Mouse (Mus musculus) kidney, postnatal 0 days (tissue): ENCODE results near the gene Fsd1l. TPM values are rescaled to one million over a fixed set of nuclear protein-coding genes. Genes with fewer than 3 reads are reported as not detected.

Experiments used
- ATAC-seq: fragments of 200-750 bp; cut with Nextera tagmentation; replicated peaks from 2 replicates; pipeline ENCODE4 v1.8.0; 2017; ENCODE audit warnings: low read depth, moderate number of reproducible peaks, moderate TSS enrichment, moderate library complexity; ENCODE audit not compliant: low FRiP score
- DNase-seq: peaks from one replicate; pipeline ENCODE4 v3.0.0-alpha.2; 2016; ENCODE audit warnings: low spot score
- H3K27ac ChIP-seq: fragments of 300-500 bp; sonication (generic); 2 replicates; pipeline ENCODE4 v1.5.1; 2014; ENCODE audit warnings: mild to moderate bottlenecking
- H3K27me3 ChIP-seq: fragments of 300-500 bp; sonication (generic); 2 replicates; pipeline ENCODE4 v1.6.1; 2014; ENCODE audit warnings: low read length, mixed read lengths; ENCODE audit not compliant: insufficient read depth
- H3K36me3 ChIP-seq: fragments of 300-500 bp; sonication (generic); 2 replicates; pipeline ENCODE4 v1.6.1; 2014; ENCODE audit warnings: low read length, mixed read lengths; ENCODE audit not compliant: insufficient read depth
- H3K4me1 ChIP-seq: fragments of 300-500 bp; sonication (generic); replicated peaks from 2 replicates; pipeline ENCODE4 v1.6.1; 2014; ENCODE audit warnings: antibody characterized with exemption, low read length, mixed read lengths; ENCODE audit not compliant: insufficient read depth
- H3K4me2 ChIP-seq: fragments of 300-500 bp; sonication (generic); 2 replicates; pipeline ENCODE4 v1.6.1; 2014; ENCODE audit warnings: mild to moderate bottlenecking, low read length, moderate library complexity, mixed read lengths
- H3K4me3 ChIP-seq: fragments of 300-500 bp; sonication (generic); replicated peaks from 2 replicates; pipeline ENCODE4 v1.5.1; 2014; ENCODE audit warnings: low read depth, low read length
- H3K9ac ChIP-seq: fragments of 300-500 bp; sonication (generic); 2 replicates; pipeline ENCODE4 v1.6.1; 2014; ENCODE audit warnings: low read depth, low read length
- H3K9me3 ChIP-seq: fragments of 300-500 bp; sonication (generic); replicated peaks from 2 replicates; pipeline ENCODE4 v1.6.1; 2016; ENCODE audit warnings: low read length, inconsistent platforms, mixed read lengths
- CTCF ChIP-seq: IDR thresholded peaks from 2 replicates; pipeline ENCODE4 v1.5.1; 2016; ENCODE audit warnings: antibody characterized with exemption, low read depth, mild to moderate bottlenecking, moderate library complexity
- WGBS: fragments of 180-500 bp; shearing (Covaris S2); extraction: QIAGEN DNeasy Blood & Tissue Kit; methylation state at CpG from one replicate; pipeline ENCODE4 v1.1.7; 2014; 5-methylcytosine and 5-hydroxymethylcytosine counted together
- polyA plus RNA-seq: library from polyadenylated mRNA; unstranded; fragments of >200 nt; fragmentation: Nextera tagmentation; extraction: Ambion mirVana; gene quantifications from 2 replicates; pipeline ENCODE4 v1.2.1, GENCODE M21; 2015

Fsd1l gene
- polyA plus RNA-seq, 1 experiment from 2014 or later = 5.0 TPM

- Histone ChIP-seq H3K4me1 (0 out of 2 replicates have a peak, but pooled peaks cover 5% of the 10 kb centered on the region), H3K9me3 (no peaks in the 10 kb centered on the region), H3K4me3 (no peak overlapping the region), H3K9ac (no peak overlapping the region), H3K27ac (no peak overlapping the region), H3K36me3 (no peaks in the 10 kb centered on the region), H3K27me3 (no peaks in the 10 kb centered on the region), H3K4me2 (no peak overlapping the region)
- peak; percentile 30 for DNase-seq
- ATAC-seq = no peak
- 50% methylated on average over 4 of the region's 4 CpGs for WGBS
- no peak for TF ChIP-seq CTCF
Observed at GRCm38 (mm10) chr4:53624816-53625215, 6.5 kb upstream of the Fsd1l start.

- Histone ChIP-seq H3K4me2 (no peak overlapping the region), H3K27me3 (no peaks in the 10 kb centered on the region), H3K4me3 (no peak overlapping the region), H3K27ac (no peak overlapping the region), H3K9ac (no peak overlapping the region), H3K9me3 (no peaks in the 10 kb centered on the region), H3K4me1 (0 out of 2 replicates have a peak, but pooled peaks cover 5% of the 10 kb centered on the region), H3K36me3 (no peaks in the 10 kb centered on the region)
- TF ChIP-seq CTCF = no peak
- DNase-seq (no peak), ATAC-seq (no peak)
- 90% methylated on average over 3 of the region's 3 CpGs for WGBS
Observed at GRCm38 (mm10) chr4:53625263-53625662, 6.0 kb upstream of the Fsd1l start.

GRCm38 (mm10) chr4:53628924-53629323 lies 2.3 kb upstream of the Fsd1l start:
- H3K9me3 ChIP-seq = no peaks in the 10 kb centered on the region
- no peak overlapping the region for H3K27ac ChIP-seq
- H3K4me3 ChIP-seq = no peak overlapping the region
- H3K36me3 ChIP-seq = no peaks in the 10 kb centered on the region
- no peak overlapping the region for H3K9ac ChIP-seq
- no peaks in the 10 kb centered on the region for H3K27me3 ChIP-seq
- WGBS = 33% methylated on average over 4 of the region's 4 CpGs
- peak; percentile 44; the same call in 1 of the 2 replicates for ATAC-seq
- DNase-seq = peak; percentile 84
- H3K4me1 ChIP-seq = no peaks in the 10 kb centered on the region
- no peak overlapping the region for H3K4me2 ChIP-seq
- no peak for TF ChIP-seq CTCF

- WGBS = 14% methylated on average over 12 of the region's 12 CpGs
- peak overlapping the region; percentile 68 for H3K4me2 ChIP-seq
- peak overlapping the region; percentile 79 for H3K9ac ChIP-seq
- H3K9me3 ChIP-seq = no peaks in the 10 kb centered on the region
- peak overlapping the region; percentile 77 for H3K4me3 ChIP-seq
- H3K27ac ChIP-seq = no peak overlapping the region
- TF ChIP-seq CTCF = no peak
- no peaks in the 10 kb centered on the region for H3K27me3 ChIP-seq
- H3K4me1 ChIP-seq = no peaks in the 10 kb centered on the region
- no peaks in the 10 kb centered on the region for H3K36me3 ChIP-seq
- ATAC-seq = no peak
- no peak for DNase-seq
Observed at GRCm38 (mm10) chr4:53630963-53631315, 332 bp upstream of the Fsd1l start.

- Histone ChIP-seq H3K4me1 (no peaks in the 10 kb centered on the region), H3K27me3 (no peaks in the 10 kb centered on the region), H3K9ac (peak overlapping the region; percentile 79), H3K27ac (peak overlapping the region; percentile 54; the same call in 1 of the 2 replicates), H3K4me2 (peak overlapping the region; percentile 68), H3K9me3 (no peaks in the 10 kb centered on the region), H3K4me3 (peak overlapping the region; percentile 77), H3K36me3 (no peaks in the 10 kb centered on the region)
- no peak for TF ChIP-seq CTCF
- 0% methylated on average over 5 of the region's 5 CpGs for WGBS
- ATAC-seq (no peak; the same call in 1 of the 2 replicates), DNase-seq (no peak)
Observed at GRCm38 (mm10) chr4:53632011-53632349, 709 bp downstream of the Fsd1l start.

- Histone ChIP-seq H3K36me3 (no peaks in the 10 kb centered on the region), H3K4me1 (no peaks in the 10 kb centered on the region), H3K4me2 (no peak overlapping the region), H3K4me3 (no peak overlapping the region), H3K27ac (no peak overlapping the region), H3K27me3 (no peaks in the 10 kb centered on the region), H3K9me3 (no peaks in the 10 kb centered on the region), H3K9ac (no peak overlapping the region)
- DNase-seq = no peak
- TF ChIP-seq CTCF = no peak
- 87% methylated on average over 3 of the region's 3 CpGs for WGBS
- no peak for ATAC-seq
Observed at GRCm38 (mm10) chr4:53635336-53635735, 4.1 kb downstream of the Fsd1l start.

GRCm38 (mm10) chr4:53637269-53637909 lies 6.1 kb downstream of the Fsd1l start:
- no peak for TF ChIP-seq CTCF
- ATAC-seq (no peak), DNase-seq (no peak)
- Histone ChIP-seq H3K9ac (no peak overlapping the region), H3K36me3 (no peaks in the 10 kb centered on the region), H3K4me2 (no peak overlapping the region), H3K9me3 (peaks cover 6% of the 10 kb centered on the region; the same call in 1 of the 2 replicates), H3K4me3 (no peak overlapping the region), H3K27ac (no peak overlapping the region), H3K4me1 (no peaks in the 10 kb centered on the region), H3K27me3 (no peaks in the 10 kb centered on the region)
- 48% methylated on average over 7 of the region's 7 CpGs for WGBS
